Mouse (Mus musculus) E14TG2a.4 (cell line): ENCODE measurements around the gene Akr1b7.

Source experiments
- CTCF ChIP-seq: conservative IDR thresholded peaks from 2 replicates; pipeline ENCODE4 v1.5.1; 2014; ENCODE audit warnings: low read length
- NANOG ChIP-seq: IDR thresholded peaks from 2 replicates; pipeline ENCODE4 v1.6.1; 2014; ENCODE audit warnings: borderline replicate concordance, low read length, mixed read lengths
- POU5F1 ChIP-seq: IDR thresholded peaks from 2 replicates; pipeline ENCODE4 v1.6.1; 2014; ENCODE audit warnings: low read length, borderline replicate concordance

GRCm38 (mm10) chr6:34471434-34472110 is 59.4 kb downstream of the Akr1b7 start:
- TF ChIP-seq CTCF (no peak), POU5F1 (no peak), NANOG (no peak)
